Mouse (Mus musculus): ENCODE measurements around the gene Fat1.

Fat1 gene

DNA sequence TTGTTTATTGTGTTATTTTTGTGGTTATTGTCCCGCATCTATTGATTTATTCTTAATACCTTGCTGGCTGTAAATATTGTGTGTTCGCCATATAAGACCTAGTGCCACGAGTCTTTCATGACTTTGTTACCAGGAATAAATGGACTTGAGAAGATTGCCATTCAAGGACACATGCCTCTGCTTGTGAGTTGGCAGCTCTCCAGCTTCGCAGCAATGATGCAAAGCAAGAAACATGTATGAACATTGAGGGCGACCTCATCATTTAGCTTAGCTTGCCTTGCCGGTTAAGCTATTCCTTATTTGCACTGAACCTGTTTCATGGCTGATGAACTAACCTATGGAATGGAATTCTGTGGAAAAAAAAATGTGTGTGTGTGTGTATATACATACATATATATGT lies 26.2 kb downstream of the Fat1 start:
- DNase-seq (ENCODE audit: low spot score in 2 of 2), result no peak

DNA sequence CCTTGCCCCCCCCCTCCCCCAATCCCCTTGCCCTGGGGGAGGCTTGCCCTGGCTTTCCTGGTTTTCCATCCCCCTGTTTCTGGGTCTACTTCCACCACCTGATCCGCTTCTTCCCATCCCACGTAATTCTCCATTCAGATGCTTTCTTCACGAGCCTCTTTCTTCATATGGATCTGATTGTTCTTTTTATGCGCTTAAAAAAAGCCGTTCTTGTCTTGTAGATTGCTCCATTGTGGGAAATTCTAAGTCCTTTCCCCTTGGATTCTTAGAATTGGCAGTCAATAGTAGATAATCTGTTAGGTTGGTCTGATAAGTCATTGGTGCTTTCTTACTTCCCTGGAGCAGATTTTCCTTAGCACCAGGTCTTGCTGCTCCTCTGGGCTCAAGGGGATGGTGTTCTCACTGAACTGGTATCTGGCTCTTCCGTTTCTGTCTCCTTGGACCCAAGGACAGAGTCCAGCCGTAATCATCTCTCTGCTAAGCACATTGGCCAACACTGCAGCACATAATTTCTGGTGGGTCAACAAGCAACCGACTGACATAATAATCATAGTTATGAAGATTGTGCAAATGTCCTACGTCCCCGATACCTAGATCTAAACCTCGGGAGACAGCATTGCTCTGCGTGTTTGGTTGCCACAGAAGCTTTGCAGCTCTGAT lies 27.5 kb downstream of the Fat1 start:
- DNase-seq (ENCODE audit: low spot score in 2 of 2), result no peak

DNA sequence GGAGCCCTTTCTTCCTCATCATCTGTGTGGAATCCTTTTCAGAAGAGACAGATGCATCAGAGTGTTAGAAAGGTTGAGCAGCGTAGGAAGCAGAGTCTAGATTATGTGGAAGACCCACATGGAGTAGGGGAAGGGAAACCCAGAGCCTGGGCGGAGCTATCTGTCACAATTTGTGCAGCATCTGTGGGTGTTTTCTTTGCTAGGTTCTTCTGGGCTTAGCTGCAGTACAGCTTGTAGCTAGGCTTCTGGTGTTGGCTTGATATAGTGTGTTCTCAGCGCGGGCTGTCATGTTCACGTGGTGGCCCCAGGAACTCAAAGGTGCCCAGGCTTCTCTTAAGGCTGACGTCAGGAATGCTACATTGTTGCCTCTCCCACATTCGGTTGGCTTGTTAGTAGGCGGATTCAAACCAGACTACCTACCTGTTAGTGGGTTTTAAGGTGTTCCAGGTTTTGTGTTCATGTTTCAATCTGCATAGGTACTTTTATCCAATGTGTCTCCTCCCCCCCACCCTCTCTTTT lies 32.3 kb downstream of the Fat1 start:
- DNase-seq (ENCODE audit: low spot score in 2 of 2), result no peak

DNA sequence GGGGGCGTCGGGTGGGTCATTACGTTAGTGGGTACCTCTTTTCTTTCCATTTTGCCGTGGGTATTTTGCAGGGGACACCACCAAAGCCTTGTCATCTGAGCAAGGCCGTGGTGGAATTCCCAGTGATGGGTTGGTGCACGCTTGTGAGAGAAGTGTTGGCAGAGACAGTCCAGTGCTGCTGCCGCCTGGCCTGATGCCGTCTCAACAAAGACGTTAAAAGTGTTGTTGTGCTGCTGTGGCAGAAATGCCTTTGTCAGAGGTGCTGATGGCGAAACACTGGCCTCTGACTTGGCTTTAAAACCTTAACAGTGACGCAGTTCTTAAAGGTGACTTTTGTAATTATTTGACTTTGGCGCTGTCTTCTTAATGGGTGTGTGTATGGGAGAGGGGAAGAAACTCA lies 34.8 kb downstream of the Fat1 start:
- DNase-seq (ENCODE audit: low spot score in 2 of 2), result no peak

DNA sequence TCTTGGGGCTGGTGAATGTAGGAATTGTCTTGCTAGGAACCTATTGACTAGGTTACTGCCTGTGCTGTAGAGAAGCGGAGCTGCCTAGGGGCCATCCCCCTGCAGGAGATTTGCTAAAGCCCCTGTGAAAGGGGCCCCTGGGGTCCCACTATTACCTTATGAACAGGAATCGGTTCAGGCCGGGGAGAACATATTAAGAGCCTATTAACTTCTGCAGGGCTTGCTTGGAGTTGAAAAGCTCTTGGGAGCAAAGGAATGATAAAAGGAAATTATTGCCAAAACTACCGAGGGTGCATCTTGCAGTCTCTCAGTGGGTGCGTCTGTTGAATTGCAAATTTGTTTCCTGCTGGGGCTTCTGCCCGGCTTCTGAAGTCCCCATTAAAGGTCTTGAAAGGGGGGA lies 36.1 kb downstream of the Fat1 start:
- no peak for DNase-seq (ENCODE audit: low spot score in 2 of 2)

DNA sequence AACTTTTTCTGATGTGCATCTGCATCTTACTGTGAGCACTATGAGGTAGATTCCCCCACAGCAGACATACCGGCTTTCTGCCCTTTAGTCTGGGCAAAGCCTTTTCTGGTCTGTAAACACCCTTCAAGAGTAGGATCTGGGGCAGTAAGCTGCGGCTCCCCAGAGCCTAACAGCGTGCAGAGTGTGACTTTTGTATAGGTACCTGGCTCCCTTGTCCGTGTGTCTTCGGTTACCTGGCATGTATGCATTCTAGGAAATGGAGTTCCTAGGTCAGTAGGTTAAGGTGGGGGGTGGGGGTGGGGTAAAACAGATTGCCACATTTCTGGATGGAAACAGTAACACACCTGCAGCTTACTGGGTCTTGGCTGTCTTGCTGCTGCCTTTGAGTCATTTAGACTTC lies 36.7 kb downstream of the Fat1 start:
- no peak for DNase-seq (ENCODE audit: low spot score in 2 of 2)

DNA sequence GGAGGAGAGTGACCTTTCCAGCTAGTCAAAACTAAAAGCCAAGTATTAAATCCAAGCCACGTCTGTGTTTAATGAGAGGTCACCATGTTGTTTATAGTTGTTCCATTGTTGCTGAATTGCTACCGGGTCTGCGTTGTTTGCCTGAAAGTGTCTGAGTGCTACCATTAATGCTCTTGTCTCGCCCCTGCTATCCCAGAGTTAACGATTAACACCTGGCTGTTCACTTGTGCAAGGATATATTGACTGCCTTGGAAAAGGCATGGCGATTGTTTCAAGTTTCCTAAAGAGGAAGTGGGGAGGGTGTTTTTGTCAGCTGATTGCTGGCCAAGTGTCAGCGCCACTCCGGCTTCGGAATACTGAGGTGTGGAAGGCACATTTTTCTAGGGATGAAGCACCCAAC lies 39.9 kb downstream of the Fat1 start:
- DNase-seq (ENCODE audit: low spot score in 2 of 2), result no peak

DNA sequence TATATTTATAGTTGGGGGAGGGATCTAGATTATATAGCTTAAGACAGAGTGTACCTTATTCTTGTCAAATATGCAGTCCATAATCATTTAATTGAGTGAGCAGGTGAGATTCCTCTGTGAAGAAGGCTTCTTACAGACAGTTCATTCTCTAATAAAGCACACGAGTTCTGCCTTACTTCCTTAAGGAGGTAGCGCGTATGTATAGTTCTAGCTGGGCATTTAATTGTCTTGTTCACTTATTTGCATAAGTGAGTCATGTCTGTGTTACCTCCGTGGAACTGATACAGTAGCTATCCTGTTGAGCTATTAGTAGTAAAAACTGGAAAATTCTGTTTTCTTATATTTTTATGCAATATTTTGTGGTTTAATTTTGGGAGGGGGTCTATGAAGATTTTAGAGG lies 40.4 kb downstream of the Fat1 start:
- no peak for DNase-seq (ENCODE audit: low spot score in 2 of 2)

DNA sequence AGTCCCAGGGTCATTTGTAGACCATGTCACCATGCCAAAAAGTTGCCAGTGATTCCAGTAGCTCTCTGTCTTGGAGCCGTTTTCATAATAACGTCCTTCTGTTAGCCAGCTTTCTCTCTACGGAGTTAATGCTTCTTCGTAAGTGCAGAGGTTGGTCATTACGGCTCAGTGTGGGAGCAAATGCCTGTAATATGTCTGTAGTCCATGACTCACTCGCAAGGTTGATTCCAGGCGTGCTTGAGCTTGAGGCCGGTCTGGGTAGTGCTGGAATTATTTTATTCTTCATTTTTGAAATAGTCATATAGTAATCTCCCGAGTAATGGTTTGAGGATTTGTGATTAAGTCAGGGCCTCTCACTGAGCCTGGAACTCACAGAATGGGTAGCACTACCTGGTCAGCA lies 43.4 kb downstream of the Fat1 start:
- DNase-seq (ENCODE audit: low spot score in 2 of 2), result no peak

DNA sequence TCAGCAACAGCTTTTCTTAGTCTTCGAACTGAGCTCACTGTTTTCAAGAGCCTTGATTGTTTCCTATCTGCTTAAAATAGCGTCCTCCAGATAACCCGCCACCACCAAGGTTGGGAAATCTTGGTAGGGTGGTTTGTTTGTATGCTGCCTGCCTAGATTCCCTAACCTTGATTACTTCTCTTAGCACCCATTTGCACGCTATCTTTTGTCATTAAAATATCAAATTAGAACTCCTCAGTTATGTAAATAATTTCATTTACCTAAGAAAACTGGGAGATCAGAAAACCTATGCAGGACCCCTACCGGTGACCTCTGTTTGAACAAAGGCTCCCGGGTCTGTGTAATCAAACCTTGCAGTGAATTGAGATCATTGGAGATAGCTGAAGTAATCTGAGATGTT lies 44.0 kb downstream of the Fat1 start:
- no peak for DNase-seq (ENCODE audit: low spot score in 2 of 2)

DNA sequence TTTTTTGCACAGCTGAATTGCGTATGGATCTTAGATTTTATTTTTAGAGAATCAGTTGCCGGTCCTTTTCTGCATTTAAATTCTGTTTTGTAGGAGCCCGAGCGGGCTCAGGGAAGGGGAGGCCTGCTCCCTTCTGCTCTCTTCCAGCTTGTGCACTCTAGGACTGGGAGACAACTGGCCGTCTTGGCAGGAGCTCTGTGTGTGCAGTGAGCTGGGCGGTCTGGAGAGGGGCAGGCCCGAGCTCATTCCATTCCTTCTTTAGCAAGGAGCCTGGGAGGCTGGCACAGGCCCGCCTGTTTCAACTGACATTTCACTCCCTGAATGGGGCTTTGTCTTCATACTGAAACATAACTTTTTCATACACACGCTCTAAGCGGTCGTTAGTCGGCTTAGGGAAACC lies 44.8 kb downstream of the Fat1 start:
- DNase-seq (ENCODE audit: low spot score in 2 of 2), result peak; percentile 33 to 48

DNA sequence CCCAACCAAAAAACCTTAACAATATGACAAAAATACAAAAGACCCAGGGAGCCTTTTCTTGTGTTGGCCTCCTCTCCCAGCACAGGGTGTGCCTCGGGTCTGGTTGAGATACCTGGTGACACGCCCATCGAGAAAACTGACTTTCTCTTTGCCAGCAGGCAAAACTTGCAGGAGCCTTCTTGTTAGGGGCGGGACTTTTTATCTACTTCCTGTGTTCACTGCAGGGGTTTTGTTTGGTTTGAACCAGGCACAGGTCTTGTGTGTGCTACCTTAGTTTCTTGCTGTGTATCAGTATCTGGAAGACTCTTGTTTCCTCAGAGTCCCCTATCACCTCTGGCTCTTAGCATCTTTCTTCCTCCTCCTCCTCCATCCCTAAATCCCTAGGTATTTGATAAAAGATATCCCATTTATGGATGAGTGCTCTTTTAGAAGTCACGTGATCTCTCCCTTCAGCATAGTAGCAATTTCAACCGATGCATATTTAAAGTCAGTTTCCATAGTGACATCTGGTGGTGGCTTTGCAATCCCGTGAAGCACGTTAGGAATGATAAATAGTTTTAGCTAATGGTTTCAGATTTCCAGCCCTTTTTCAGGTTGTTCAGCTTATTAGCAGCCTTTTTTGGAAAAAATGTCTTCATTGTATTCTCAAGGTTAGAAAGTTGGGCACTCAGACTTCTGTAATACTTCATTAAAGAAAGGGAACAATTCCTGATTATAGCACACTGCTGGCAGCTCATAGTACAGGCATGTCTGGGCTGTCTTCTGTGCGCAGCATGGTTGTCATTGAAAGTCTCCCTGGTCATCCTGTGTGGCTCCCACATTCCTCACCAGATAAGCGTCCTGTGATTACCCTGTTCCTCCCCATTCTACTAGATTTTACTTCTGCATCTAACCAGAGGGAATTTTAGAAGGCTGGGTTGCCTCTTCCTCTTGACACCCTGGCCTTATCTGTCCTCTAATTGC lies 50.4 kb downstream of the Fat1 start:
- peak in 1 of 2 experiments; percentile 52 for DNase-seq (ENCODE audit: low spot score in 2 of 2)

DNA sequence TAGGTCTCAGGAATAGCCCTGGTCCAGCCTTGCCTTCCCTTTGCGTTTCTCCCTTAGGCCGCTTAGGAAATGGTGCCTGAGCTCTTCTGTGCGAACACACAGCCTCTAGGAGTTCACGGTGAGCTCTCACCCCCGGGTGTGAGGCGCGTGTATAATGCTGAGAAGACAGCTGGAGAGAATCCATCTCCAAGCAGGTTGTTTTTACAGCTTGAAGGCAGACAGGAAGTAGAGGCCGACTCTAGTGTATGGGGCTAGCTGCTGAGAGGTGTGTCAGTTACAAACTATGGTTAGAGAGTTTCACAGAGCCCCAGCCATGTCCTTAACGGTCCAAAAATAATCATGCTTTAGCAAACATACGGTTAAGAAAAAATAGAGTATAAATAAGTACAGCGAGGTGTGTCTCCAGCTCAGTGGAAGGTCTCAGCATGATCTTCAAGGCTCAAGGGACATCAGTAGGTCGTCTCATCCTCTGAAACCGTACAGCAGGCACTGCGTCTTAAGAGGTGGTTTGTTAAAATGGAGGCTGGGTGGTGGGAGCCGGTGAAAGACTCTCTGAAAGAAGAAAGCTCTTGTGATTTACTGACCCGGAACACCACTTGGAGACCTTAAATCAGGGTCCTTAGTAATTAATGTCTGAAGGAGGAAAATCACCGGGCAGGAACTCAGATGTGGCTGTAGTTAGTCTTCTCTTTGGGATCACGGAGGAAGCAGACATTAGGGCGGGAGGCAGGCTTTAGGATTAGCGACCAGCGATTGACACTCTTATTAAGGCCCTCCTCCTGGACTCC lies 56.6 kb downstream of the Fat1 start:
- DNase-seq (ENCODE audit: low spot score in 2 of 2), result no peak

DNA sequence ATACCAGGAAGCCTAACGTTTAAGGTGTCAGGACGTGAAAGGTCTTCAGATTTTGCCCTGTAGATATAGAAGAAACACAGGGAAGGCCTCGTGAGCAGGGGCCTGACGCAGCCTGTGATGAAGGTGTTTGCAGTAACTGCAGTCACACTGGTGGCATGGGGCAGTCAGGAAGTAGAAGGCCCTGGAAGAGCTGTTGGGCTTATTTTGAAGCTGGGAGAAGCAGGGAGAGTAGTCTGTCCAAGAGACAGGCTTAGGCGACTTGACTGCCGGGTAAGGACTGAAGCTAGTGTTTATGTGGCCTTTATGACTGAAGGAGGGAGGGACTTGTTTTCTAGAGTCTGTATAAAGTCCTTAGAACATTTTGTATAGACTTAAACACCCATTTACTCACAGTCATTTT lies 57.4 kb downstream of the Fat1 start:
- DNase-seq (ENCODE audit: low spot score in 2 of 2), result no peak

DNA sequence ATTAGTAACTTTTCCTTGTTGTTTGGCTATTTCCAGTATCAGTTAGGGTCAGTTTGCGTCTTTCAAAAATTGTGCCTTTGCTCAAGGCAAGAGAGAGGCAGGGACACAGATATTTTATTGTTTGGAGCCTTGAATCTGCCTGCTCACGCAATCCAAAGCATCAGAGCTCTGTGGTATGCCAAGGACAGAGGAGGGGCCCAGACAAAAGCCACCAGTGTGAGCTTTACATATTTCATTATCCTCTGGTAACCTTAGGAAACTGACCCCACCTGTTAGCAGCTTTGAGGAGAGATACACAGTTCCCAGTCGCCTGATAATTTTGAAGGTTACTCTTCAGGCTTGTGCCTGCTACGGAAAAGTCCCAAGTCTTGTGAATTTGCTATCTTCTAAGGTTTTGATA lies 58.1 kb downstream of the Fat1 start:
- no peak for DNase-seq (ENCODE audit: low spot score in 2 of 2)

DNA sequence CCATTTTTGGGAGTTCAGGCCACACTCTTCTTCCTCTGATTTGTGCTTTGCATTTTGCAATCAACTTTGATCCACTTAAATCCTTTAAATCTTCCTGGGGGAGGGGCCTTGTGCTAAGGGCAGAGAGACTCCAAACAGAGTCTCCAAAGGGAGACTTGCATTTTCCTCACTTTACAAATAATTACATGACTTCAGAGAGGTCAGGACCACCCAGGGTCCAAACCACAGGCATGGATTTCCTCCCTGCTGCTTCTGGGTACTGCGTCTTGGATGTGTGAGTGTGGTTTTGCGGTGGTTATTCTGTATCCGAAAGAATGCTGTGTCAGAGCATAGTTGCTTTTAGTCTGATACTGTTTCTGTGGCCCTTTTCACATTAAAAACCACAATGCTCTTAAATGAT lies 61.2 kb downstream of the Fat1 start:
- no peak for DNase-seq (ENCODE audit: low spot score in 2 of 2)

DNA sequence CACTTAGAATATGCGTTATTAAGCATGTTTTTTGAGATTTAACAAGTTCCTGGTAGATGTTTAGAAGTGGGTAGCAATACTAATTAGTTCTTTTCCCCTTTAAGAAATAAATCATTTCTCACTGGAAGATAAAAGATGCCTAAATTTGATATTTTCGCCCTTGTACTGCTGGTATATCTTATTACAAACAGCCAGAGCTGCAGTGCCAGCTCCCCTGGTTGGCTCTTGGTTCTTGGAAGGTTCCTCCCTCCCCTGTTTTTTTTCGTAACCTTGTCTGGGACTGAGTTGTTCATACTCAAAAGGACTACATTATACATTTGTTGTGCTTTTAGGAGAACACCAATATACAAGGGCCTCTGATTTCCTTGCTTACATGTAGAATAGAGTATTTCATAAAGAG lies 62.1 kb downstream of the Fat1 start:
- no peak for DNase-seq (ENCODE audit: low spot score in 2 of 2)

DNA sequence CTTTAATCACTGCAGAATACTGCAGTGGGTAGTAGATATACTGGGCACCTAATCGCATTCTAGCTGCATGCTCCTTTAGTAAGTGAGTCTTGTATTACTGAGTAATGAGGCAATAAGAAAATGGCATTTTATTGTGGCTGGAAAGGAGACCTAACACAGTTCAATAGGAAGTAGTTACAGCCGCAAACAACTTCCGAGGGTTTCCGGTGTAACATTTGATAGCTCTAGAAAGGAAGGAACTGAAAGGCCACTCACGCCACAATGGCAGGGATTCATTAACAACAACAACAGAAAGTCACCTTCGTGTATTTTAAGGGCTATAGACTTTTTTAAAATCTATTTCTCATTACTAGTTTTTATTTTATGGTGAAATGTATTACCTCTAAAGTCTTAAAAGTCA lies 62.6 kb downstream of the Fat1 start:
- no peak for DNase-seq (ENCODE audit: low spot score in 2 of 2)

DNA sequence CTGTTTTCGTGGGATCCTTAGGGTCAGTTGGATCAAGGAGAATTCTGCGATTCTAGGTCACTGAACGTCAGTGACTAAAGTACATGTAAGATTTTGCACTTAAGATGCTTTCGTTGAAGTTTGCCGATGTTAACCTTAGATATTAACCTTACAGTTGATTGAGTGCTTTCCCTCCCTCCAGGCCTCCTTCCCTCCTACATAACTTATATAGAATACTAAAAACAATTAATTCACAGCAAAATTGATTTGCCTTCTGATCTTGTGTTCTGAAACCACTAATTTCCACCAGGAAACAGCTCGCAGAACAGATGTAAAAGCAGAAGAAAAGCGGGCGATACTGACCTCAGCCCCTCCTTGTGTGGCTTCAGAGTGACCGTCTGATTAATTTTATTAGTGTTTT lies 63.0 kb downstream of the Fat1 start:
- no peak for DNase-seq (ENCODE audit: low spot score in 2 of 2)

DNA sequence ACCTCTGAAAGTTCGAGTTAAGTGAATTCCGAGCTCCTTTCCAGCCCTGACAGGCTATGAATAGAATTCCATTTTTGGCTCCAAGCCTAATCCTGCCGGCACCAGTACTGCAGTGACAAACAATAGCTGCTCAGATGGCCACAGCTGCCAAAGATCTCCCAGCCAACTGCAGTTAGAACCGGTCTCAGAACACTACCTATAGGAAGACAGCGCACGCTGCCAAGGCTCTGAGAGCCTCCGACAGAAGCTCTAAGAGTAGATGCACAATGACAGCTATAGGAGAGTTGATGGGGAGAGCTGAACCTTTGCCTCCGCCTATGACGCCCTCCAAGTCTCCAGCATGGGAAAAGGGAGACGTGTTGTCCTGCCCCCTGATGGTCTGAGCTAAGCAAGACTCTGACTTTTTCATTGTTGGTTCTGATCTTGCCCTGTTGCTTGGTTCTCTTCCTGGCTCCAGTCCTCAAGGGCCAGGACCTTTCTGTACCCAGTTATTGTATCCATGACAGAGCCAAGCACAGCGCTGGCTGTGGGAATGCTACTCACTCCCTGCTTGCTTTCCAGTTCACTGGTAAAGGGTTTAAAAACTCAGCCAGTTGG lies 63.5 kb downstream of the Fat1 start:
- peak; percentile 35 to 47 for DNase-seq (ENCODE audit: low spot score in 2 of 2)

DNA sequence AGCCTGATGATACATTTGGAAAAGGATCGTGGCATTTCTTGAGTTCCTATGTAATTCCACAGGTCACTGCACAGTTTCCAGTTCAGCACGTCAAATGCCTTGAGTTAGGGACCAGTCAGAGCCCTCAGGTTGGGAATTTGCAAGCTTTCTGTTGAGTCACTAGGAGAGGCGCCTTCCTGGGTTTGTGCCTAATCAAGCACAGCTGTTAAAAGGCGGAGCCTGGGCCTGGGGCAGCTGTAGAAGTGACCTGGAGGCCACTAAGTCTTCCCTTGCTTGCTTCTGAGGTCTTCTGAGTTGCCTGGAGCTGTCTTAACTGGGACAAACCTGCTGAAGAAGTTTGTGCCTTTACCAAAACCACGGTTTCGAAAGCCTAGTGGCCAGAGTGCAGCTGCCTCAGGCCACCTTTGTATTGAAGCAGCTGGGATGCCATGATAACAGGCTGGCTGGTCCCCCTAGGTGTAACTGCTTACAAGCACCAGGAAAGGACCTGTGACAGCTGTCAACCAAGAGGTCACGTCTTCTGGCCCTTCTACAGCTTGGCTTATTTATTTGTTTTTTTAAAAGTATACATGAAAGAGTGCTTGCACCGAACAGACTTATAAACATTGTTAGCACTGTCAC lies 66.4 kb downstream of the Fat1 start:
- no peak for DNase-seq (ENCODE audit: low spot score in 2 of 2)

Measured in frontal cortex, postnatal 36 days (tissue).